Mouse (Mus musculus): ENCODE results near the gene L2hgdh. TPM values are rescaled to one million over a fixed set of nuclear protein-coding genes. Genes with fewer than 3 reads are reported as not detected.
"Not testable (repeated sequence)": the region's sequence is repeated elsewhere in the genome, so short reads cannot be mapped to it uniquely, and the experiment has no call there.

L2hgdh gene
- polyA plus RNA-seq, 1 experiment from 2014 or later = 13.0 TPM

GRCm38 (mm10) chr12:69653973-69654372 is 70.7 kb downstream of the L2hgdh start:
- not testable (repeated sequence) for H3K9ac ChIP-seq (ENCODE audit: low read length); H3K9me3 ChIP-seq (ENCODE audit: control insufficient read depth, low read length); H3K27ac ChIP-seq (ENCODE audit: low read depth, low read length); H3K4me2 ChIP-seq (ENCODE audit: low read depth); H3K36me3 ChIP-seq (ENCODE audit: control insufficient read depth, insufficient read depth, low read length); H3K4me3 ChIP-seq (ENCODE audit: low read depth, low read length); H3K27me3 ChIP-seq (ENCODE audit: control insufficient read depth, insufficient read depth, low read length); H3K4me1 ChIP-seq (ENCODE audit: control insufficient read depth, insufficient read depth, low read length); DNase-seq (ENCODE audit: low spot score)
- peak; percentile 67; the same call in 1 of the 2 replicates for ATAC-seq (ENCODE audit: insufficient read depth, low FRiP score, low TSS enrichment)

DNA sequence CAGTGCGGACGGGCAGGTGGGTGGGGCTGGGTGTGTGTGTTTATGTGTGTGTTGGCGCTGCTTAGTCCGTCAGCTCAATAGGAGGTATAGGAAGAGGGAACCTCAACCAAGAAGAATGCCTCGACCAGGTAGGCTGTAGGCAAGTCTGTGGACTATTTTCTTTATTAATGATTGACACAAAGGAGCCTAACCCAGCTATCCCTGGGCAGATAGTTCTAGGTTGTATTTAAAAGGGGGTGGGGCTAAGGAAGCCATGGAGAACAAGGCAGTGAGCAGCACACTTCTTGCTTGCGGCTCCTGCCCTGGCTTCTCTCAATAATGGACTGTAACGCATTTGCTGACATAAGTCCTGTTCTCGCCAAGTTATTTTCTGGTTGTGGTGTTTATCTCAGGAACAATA is 75.2 kb downstream of the L2hgdh start:
- no peaks in the 10 kb centered on the region for H3K27me3 ChIP-seq (ENCODE audit: control insufficient read depth, insufficient read depth, low read length)
- H3K9ac ChIP-seq (ENCODE audit: low read length) = no peak overlapping the region
- H3K4me2 ChIP-seq (ENCODE audit: low read depth) = no peak overlapping the region
- no peak for ATAC-seq (ENCODE audit: insufficient read depth, low FRiP score, low TSS enrichment)
- H3K4me1 ChIP-seq (ENCODE audit: control insufficient read depth, insufficient read depth, low read length) = no peaks in the 10 kb centered on the region
- no peak for DNase-seq (ENCODE audit: low spot score)
- H3K9me3 ChIP-seq (ENCODE audit: control insufficient read depth, low read length) = no peaks in the 10 kb centered on the region
- no peak overlapping the region for H3K27ac ChIP-seq (ENCODE audit: low read depth, low read length)
- peaks cover 8% of the 10 kb centered on the region for H3K36me3 ChIP-seq (ENCODE audit: control insufficient read depth, insufficient read depth, low read length)
- H3K4me3 ChIP-seq (ENCODE audit: low read depth, low read length) = no peak overlapping the region
- 91% methylated on average over 8 of the region's 8 CpGs for WGBS

DNA sequence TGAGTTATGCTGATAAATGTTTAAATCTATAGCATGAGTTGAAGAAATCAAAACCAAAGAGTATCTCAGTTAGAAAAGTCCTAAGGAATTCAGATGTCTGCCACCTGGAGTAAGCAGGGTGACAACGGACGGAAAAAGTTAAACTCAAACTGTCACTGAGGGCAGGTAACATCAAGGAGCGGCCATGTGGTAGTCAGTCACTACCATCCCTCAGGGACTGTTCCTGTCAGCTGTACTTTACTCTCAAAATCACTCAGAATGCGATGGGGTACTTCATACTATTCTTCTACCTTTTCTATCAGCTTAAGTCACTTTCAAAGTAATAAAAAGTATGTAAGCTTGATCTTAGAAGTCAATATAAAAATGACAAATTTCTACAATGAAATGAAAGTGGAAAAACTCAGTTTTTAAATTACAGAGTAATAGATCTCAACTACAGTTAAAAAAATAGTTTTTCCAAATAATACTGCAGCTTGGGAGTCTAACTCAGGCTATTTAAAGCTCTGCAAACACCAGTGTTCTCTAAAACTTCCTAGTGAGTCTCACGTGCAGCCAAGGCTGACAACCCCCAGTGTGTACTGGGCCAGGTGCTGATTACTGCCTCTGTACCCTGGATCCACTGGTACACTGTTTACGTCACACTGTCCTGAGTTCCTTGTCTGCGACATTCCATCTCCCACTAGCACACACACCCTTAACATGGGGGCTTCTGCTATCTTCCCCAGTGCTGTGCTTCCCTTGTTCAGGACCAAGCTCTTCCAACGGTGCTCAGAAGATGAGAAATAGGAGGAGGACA is 78.7 kb downstream of the L2hgdh start:
- peaks cover 4% of the 10 kb centered on the region for H3K36me3 ChIP-seq (ENCODE audit: control insufficient read depth, insufficient read depth, low read length)
- 92% methylated on average over 8 of the region's 8 CpGs for WGBS

DNA sequence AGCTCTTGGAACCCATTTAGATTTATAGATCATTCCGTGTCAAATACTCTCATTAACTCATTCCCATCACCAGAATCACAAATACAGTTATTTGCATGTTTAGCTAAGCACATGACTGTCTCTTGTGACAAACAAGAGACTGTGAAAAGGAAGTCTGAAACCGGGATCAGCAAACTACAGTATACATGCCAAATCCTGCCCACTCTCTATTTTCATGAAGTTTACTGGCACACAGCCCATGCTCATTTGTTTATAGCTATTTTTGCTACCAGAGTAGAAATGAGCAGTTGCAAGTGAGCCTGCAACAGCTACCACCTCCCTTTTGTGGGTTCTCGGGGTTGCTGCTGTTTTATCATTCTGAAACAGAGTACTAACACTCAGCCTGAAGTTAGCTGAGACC is 79.8 kb downstream of the L2hgdh start:
- Histone ChIP-seq H3K27ac (ENCODE audit: low read depth, low read length) (no peak overlapping the region), H3K9ac (ENCODE audit: low read length) (no peak overlapping the region), H3K4me2 (ENCODE audit: low read depth) (no peak overlapping the region), H3K36me3 (ENCODE audit: control insufficient read depth, insufficient read depth, low read length) (peaks cover 6% of the 10 kb centered on the region), H3K4me1 (ENCODE audit: control insufficient read depth, insufficient read depth, low read length) (no peaks in the 10 kb centered on the region), H3K27me3 (ENCODE audit: control insufficient read depth, insufficient read depth, low read length) (no peaks in the 10 kb centered on the region), H3K9me3 (ENCODE audit: control insufficient read depth, low read length) (no peaks in the 10 kb centered on the region), H3K4me3 (ENCODE audit: low read depth, low read length) (no peak overlapping the region)
- WGBS = 94% methylated on average over 3 of the region's 3 CpGs
- DNase-seq (ENCODE audit: low spot score) (no peak), ATAC-seq (ENCODE audit: insufficient read depth, low FRiP score, low TSS enrichment) (no peak)

More for the DNA sequence above, 78.7 kb downstream of the L2hgdh start:
- Histone ChIP-seq H3K4me3 (ENCODE audit: low read depth, low read length) (no peak overlapping the region), H3K4me1 (ENCODE audit: control insufficient read depth, insufficient read depth, low read length) (no peaks in the 10 kb centered on the region), H3K4me2 (ENCODE audit: low read depth) (no peak overlapping the region), H3K27ac (ENCODE audit: low read depth, low read length) (no peak overlapping the region), H3K27me3 (ENCODE audit: control insufficient read depth, insufficient read depth, low read length) (no peaks in the 10 kb centered on the region), H3K9me3 (ENCODE audit: control insufficient read depth, low read length) (no peaks in the 10 kb centered on the region), H3K9ac (ENCODE audit: low read length) (no peak overlapping the region)
- ATAC-seq (ENCODE audit: insufficient read depth, low FRiP score, low TSS enrichment) (no peak), DNase-seq (ENCODE audit: low spot score) (no peak)

- Histone ChIP-seq H3K9me3 (ENCODE audit: control insufficient read depth, low read length) (no peaks in the 10 kb centered on the region), H3K4me2 (ENCODE audit: low read depth) (no peak overlapping the region), H3K36me3 (ENCODE audit: control insufficient read depth, insufficient read depth, low read length) (peaks cover 8% of the 10 kb centered on the region), H3K9ac (ENCODE audit: low read length) (no peak overlapping the region), H3K27me3 (ENCODE audit: control insufficient read depth, insufficient read depth, low read length) (no peaks in the 10 kb centered on the region), H3K27ac (ENCODE audit: low read depth, low read length) (no peak overlapping the region), H3K4me1 (ENCODE audit: control insufficient read depth, insufficient read depth, low read length) (no peaks in the 10 kb centered on the region), H3K4me3 (ENCODE audit: low read depth, low read length) (no peak overlapping the region)
- DNase-seq (ENCODE audit: low spot score) = no peak
- 89% methylated on average over 5 of the region's 5 CpGs for WGBS
- ATAC-seq (ENCODE audit: insufficient read depth, low FRiP score, low TSS enrichment) = no peak
These were observed 81.8 kb downstream of the L2hgdh start for GRCm38 (mm10) chr12:69642877-69643276.

MicroRNAs encoded within 50 kb of the gene (microRNA counts, 519-probe panel; counts per million panel counts)
- 171 counts per million, percentile 57 among the panel's probes with 10 or more counts for microRNA mmu-miR-681

Small RNA genes within 50 kb of the gene (microRNA-seq; reads per million reads assigned to microRNA genes)
- not detected for gene Mir681

Other genes with a start within 250 kb of the L2hgdh start
- 19.8 and 20.1 TPM in 2 replicates for gene Vcpkmt, start 141.8 kb downstream of the L2hgdh start, polyA plus RNA-seq (2014; fragmentation: Nextera tagmentation; extraction: Ambion mirVana)
- 10.1 and 14.5 TPM in 2 replicates for gene Sos2, start 43.0 kb downstream of the L2hgdh start, polyA plus RNA-seq (2014; fragmentation: Nextera tagmentation; extraction: Ambion mirVana)
- gene Atp5s, start 77 bp upstream of the L2hgdh start, polyA plus RNA-seq (2014; fragmentation: Nextera tagmentation; extraction: Ambion mirVana) = 21.1 and 24.0 TPM in 2 replicates
- gene Cdkl1, start 66.4 kb upstream of the L2hgdh start, polyA plus RNA-seq (2014; fragmentation: Nextera tagmentation; extraction: Ambion mirVana) = 0.52 and 0.53 TPM in 2 replicates
- gene Atl1, start 167.7 kb upstream of the L2hgdh start, polyA plus RNA-seq (2014; fragmentation: Nextera tagmentation; extraction: Ambion mirVana) = 43.1 and 48.1 TPM in 2 replicates
- 42.3 and 43.5 TPM in 2 replicates for gene Map4k5, start 168.3 kb upstream of the L2hgdh start, polyA plus RNA-seq (2014; fragmentation: Nextera tagmentation; extraction: Ambion mirVana)